Mouse (Mus musculus) myocyte (in vitro differentiated cells): Measurements from ENCODE around the gene Gm9837. TPM values are rescaled to one million over a fixed set of nuclear protein-coding genes. Genes with fewer than 3 reads are reported as not detected.
A peak's percentile ranks its signal among the peaks of the same experiment; 100 is the strongest.

ENCODE experiments used
- H3K27me3 ChIP-seq: one replicate; pipeline ENCODE4 v1.6.1; 2011; ENCODE audit not compliant: control insufficient read depth, insufficient read depth, insufficient read length
- H3K36me3 ChIP-seq: one replicate; pipeline ENCODE4 v1.6.1; 2011; ENCODE audit not compliant: control insufficient read depth, insufficient read depth
- H3K4me2 ChIP-seq: one replicate; pipeline ENCODE4 v1.6.1; 2011; ENCODE audit warnings: low read depth, control low read depth
- H3K4me3 ChIP-seq: one replicate; pipeline ENCODE4 v1.5.1; 2011; ENCODE audit warnings: mild to moderate bottlenecking, control low read depth, moderate library complexity
- H3K79me2 ChIP-seq: one replicate; pipeline ENCODE4 v1.6.1; 2011; ENCODE audit not compliant: control insufficient read depth, insufficient read depth
- H3ac ChIP-seq: one replicate; pipeline ENCODE4 v1.6.1; 2011; ENCODE audit not compliant: control insufficient read depth, insufficient read length
- CEBPB ChIP-seq: IDR thresholded peaks from 2 replicates; pipeline ENCODE4 v1.6.1; 2011; ENCODE audit warnings: mild to moderate bottlenecking, moderate library complexity; ENCODE audit not compliant: poor library complexity, insufficient read depth, severe bottlenecking
- E2F4 ChIP-seq: IDR thresholded peaks from one replicate; pipeline ENCODE4 v1.6.1; 2011; ENCODE audit warnings: mild to moderate bottlenecking, control low read depth, moderate library complexity; ENCODE audit not compliant: insufficient read depth
- MAX ChIP-seq: IDR thresholded peaks from one replicate; pipeline ENCODE4 v1.6.1; 2011; ENCODE audit warnings: low read depth, mild to moderate bottlenecking, control low read depth
- MYOD1 ChIP-seq, 3 experiments: IDR thresholded peaks; one replicate each; pipeline ENCODE4 v1.6.1; 2011; ENCODE audit warnings: control low read depth in 2 of 3, low read depth in 2 of 3, mild to moderate bottlenecking in 2 of 3, moderate library complexity in 1 of 3; ENCODE audit not compliant: insufficient read length in 2 of 3, control insufficient read depth in 1 of 3
- MYOG ChIP-seq, 3 experiments: IDR thresholded peaks; one replicate each; pipeline ENCODE4 v1.6.1; 2011; ENCODE audit warnings: control low read depth in 2 of 3, low read depth in 2 of 3, mild to moderate bottlenecking in 2 of 3; ENCODE audit not compliant: insufficient read length in 2 of 3, control insufficient read depth in 1 of 3, insufficient read depth in 1 of 3
- POLR2A ChIP-seq: IDR thresholded peaks from one replicate; pipeline ENCODE4 v1.6.1; 2011; ENCODE audit warnings: low read depth, mild to moderate bottlenecking, control low read depth, moderate library complexity; ENCODE audit not compliant: insufficient read length
- POLR2AphosphoS2 ChIP-seq: IDR thresholded peaks from one replicate; pipeline ENCODE4 v1.6.1; 2011; ENCODE audit warnings: low read depth, control low read depth; ENCODE audit not compliant: insufficient read length
- REST ChIP-seq: IDR thresholded peaks from one replicate; pipeline ENCODE4 v1.6.1; 2011; ENCODE audit warnings: mild to moderate bottlenecking, control low read depth, moderate library complexity; ENCODE audit not compliant: insufficient read depth, insufficient read length
- SRF ChIP-seq: IDR thresholded peaks from one replicate; pipeline ENCODE4 v1.6.1; 2011; ENCODE audit warnings: low read depth; ENCODE audit not compliant: control insufficient read depth, insufficient read length
- TCF12 ChIP-seq: IDR thresholded peaks from one replicate; pipeline ENCODE4 v1.6.1; 2011; ENCODE audit warnings: mild to moderate bottlenecking, control low read depth; ENCODE audit not compliant: poor library complexity, insufficient read depth, severe bottlenecking
- TCF3 ChIP-seq: IDR thresholded peaks from one replicate; pipeline ENCODE4 v1.6.1; 2011; ENCODE audit warnings: low read depth, control low read depth; ENCODE audit not compliant: insufficient read length
- USF1 ChIP-seq: IDR thresholded peaks from one replicate; pipeline ENCODE4 v1.6.1; 2011; ENCODE audit warnings: low read depth, mild to moderate bottlenecking, control low read depth, moderate library complexity
- polyA plus RNA-seq: library from polyadenylated mRNA; unstranded; fragments of >200 nt; fragmentation: generic; extraction: Trizol; gene quantifications from one replicate; pipeline ENCODE4 v1.2.1, GENCODE M21; 2012; ENCODE audit warnings: missing spikeins

The Gm9837 gene
- polyA plus RNA-seq, 1 experiment, result not detected

- H3ac ChIP-seq, result no peak within 1 kb of the TSS
- H3K79me2 ChIP-seq, result no peaks in the 10 kb centered on the region
- no peaks in the 10 kb centered on the region for H3K27me3 ChIP-seq
- TF ChIP-seq TCF3, result no peak
- peak; percentile 61 for TF ChIP-seq POLR2A
- H3K4me2 ChIP-seq, result peak within 1 kb of the TSS; percentile 71
- peak within 1 kb of the TSS; percentile 25 for H3K4me3 ChIP-seq
- no peaks in the 10 kb centered on the region for H3K36me3 ChIP-seq
These were observed 13.6 kb downstream of the Gm9837 start, which contains the start of the genes Gm10447 and Shroom1 for GRCm38 (mm10) chr11:53456474-53457371. Gm10447 (minus strand) TSS chr11:53457110. Shroom1 (plus strand) TSS chr11:53457205.

GRCm38 (mm10) chr11:53453031-53453430 lies 17.2 kb downstream of the Gm9837 start:
- TF ChIP-seq TCF12 (no peak), E2F4 (no peak), POLR2A (no peak), TCF3 (no peak), USF1 (no peak), MYOD1 (IDR thresholded peaks at IDR 0.05; ENCODE audit: control insufficient read depth in 1 of 3, insufficient read length in 2 of 3, low read depth in 2 of 3) (no peak), CEBPB (no peak), REST (no peak), POLR2AphosphoS2 (no peak), MAX (no peak)
- Histone ChIP-seq H3K79me2 (no peaks in the 10 kb centered on the region), H3K36me3 (no peaks in the 10 kb centered on the region), H3K4me2 (no peak overlapping the region), H3K4me3 (no peak overlapping the region), H3K27me3 (peaks cover 8% of the 10 kb centered on the region), H3ac (no peak overlapping the region)

DNA sequence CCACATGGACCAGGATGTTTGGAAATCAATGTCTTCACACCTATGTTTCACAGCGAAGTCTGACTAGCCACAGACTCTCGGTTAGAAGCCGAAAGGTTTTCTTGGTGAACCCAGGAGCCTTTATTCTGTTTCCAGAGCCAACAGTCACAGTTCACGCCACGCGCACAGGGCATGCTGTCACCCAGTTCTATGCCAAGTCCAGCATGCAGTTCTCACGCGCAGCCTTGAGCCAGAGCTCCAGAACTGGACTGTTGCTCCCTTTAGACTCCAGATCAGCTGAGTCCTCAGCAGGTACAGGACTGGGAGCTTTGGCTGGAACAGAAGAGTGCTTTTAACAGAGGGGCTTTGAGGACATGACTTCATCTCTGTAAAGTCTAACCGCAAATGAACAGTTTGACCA lies 17.9 kb downstream of the Gm9837 start:
- Histone ChIP-seq H3K4me2 (no peak overlapping the region), H3ac (no peak overlapping the region), H3K36me3 (no peaks in the 10 kb centered on the region), H3K79me2 (no peaks in the 10 kb centered on the region), H3K4me3 (no peak overlapping the region), H3K27me3 (peaks cover 8% of the 10 kb centered on the region)
- TF ChIP-seq POLR2AphosphoS2 (no peak), TCF12 (no peak), MYOG (IDR thresholded peaks at IDR 0.05; ENCODE audit: control insufficient read depth in 1 of 3, insufficient read depth in 1 of 3, insufficient read length in 2 of 3, low read depth in 2 of 3) (no peak), MYOD1 (IDR thresholded peaks at IDR 0.05; ENCODE audit: control insufficient read depth in 1 of 3, insufficient read length in 2 of 3, low read depth in 2 of 3) (no peak), SRF (no peak), POLR2A (no peak), TCF3 (no peak), CEBPB (no peak), REST (no peak), E2F4 (no peak)

GRCm38 (mm10) chr11:53451361-53451760 lies 18.9 kb downstream of the Gm9837 start:
- no peaks in the 10 kb centered on the region for H3K36me3 ChIP-seq
- H3K4me2 ChIP-seq, result no peak overlapping the region
- H3K27me3 ChIP-seq, result peaks cover 8% of the 10 kb centered on the region
- no peaks in the 10 kb centered on the region for H3K79me2 ChIP-seq
- H3ac ChIP-seq, result no peak overlapping the region
- no peak overlapping the region for H3K4me3 ChIP-seq
- TF ChIP-seq POLR2A, result no peak
- TF ChIP-seq MAX, result no peak
- no peak for TF ChIP-seq CEBPB
- no peak for TF ChIP-seq E2F4
- TF ChIP-seq MYOD1 (IDR thresholded peaks at IDR 0.05; ENCODE audit: control insufficient read depth in 1 of 3, insufficient read length in 2 of 3, low read depth in 2 of 3), result no peak
- no peak for TF ChIP-seq REST
- no peak for TF ChIP-seq TCF12
- TF ChIP-seq MYOG (IDR thresholded peaks at IDR 0.05; ENCODE audit: control insufficient read depth in 1 of 3, insufficient read depth in 1 of 3, insufficient read length in 2 of 3, low read depth in 2 of 3), result no peak
- no peak for TF ChIP-seq POLR2AphosphoS2
- no peak for TF ChIP-seq SRF
- TF ChIP-seq TCF3, result no peak
- no peak for TF ChIP-seq USF1
